Mouse (Mus musculus) granulocyte monocyte progenitor cell, adult 5-6 weeks (primary cell): ENCODE measurements around the gene Gnl2. TPM values are rescaled to one million over a fixed set of nuclear protein-coding genes. Genes with fewer than 3 reads are reported as not detected.
A peak's percentile ranks its signal among the peaks of the same experiment; 100 is the strongest.

ENCODE experiments used
- ATAC-seq: replicated peaks from 2 replicates; pipeline ENCODE4 v1.8.0; 2016; ENCODE audit warnings: mild to moderate bottlenecking, moderate TSS enrichment, inconsistent platforms; ENCODE audit not compliant: poor library complexity, severe bottlenecking
- total RNA-seq, 2 experiments: library from RNA; stranded (forward) in 1 of 2; stranded (reverse) in 1 of 2; fragments of 200-712, 200-1000 nt in 1 of 2; fragments of >200 nt in 1 of 2; fragmentation: Nextera tagmentation in 1 of 2; gene quantifications; 2 replicates each; pipeline ENCODE4 v1.2.3; 2014 to 2017

Gnl2 gene
- total RNA-seq, 2 experiments from 2014 or later = 84.5 to 163 TPM

DNA sequence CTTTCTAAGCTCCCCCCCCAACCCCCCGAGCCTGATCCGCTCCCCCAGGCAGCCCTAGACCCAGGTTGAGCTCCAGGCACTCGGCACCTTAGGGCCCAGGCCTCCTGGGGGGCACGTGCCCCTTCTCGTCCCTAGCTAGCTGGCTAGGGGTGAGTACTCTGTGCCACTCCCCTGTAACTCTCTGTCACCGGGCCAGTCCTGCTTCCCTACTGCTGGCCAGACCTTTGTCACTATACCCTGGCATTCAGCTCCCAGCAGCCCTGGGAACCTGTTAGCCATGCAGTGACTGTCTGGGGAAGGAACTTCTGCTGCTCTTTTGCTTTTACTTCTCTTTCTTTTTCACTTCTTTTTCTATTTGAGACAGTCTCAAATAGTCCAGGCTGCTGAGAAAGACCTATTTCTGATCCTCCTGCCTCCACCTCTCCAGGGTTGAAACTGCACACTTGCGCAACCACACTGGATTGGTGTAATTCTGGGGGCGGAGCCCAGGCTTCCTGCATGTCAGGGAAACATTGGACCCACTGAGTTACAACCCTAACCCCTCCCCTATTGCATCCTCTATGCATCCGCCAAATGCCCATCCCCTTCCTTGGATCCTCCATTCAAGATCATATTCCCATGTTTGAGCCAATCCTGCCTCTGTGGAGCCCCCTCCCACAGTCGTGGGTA, 18.8 kb upstream of the Gnl2 start:
- peak; percentile 92 for ATAC-seq

DNA sequence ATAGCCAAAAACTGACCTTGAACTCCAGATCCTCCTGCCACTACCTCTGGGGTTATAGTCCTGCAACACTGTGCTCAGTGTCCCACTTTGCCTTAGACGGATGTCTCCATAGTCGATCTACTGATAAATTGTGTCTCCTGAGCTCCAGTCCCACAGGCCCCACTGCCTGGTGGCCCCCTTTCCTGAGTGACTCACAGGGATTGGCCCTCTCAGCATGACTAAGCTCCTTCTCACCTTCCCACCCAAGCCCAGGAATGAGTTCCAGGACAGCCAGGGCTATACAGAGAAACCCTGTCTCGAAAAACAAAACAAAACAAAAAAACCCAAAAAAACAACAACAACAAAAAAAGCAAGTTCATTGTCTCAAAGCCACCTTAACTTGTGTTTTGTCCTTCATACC, 16.8 kb upstream of the Gnl2 start:
- ATAC-seq = no peak

DNA sequence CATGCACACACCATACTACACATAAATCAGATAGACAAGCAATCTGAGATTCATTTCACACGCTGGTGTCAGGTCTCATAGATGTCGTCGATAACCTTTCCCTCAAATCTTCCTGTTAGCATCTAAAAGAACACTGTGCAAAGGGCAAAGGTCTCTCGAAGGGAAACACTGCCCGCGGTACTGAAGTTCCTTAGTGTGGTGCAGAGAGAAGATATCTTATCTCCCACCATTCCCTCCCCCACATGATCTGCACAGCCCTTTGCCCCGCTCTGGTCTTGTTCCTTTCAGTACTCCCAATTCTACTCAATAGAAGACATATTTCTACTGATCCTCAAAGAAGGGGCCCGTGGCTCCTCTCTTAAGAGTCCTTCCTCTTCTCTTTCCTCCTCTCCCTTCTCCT, 13.4 kb upstream of the Gnl2 start:
- ATAC-seq = no peak

DNA sequence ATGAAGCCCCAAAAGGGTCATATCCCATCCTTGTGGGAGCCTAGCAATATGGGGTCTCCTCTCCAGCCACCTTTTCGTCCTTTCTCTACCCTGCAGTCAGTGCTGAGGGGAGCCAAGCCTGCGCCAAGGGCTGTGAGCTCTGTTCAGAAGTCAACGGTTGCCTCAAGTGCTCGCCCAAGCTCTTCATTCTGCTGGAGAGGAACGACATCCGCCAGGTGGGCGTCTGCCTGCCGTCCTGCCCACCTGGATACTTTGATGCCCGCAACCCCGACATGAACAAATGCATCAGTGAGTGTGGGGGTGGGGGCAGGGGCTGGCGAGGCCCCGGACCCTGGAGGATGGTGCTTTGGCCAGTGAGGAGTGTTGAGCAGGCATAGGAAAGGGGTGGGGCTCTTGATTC, 11.5 kb upstream of the Gnl2 start:
- no peak for ATAC-seq

DNA sequence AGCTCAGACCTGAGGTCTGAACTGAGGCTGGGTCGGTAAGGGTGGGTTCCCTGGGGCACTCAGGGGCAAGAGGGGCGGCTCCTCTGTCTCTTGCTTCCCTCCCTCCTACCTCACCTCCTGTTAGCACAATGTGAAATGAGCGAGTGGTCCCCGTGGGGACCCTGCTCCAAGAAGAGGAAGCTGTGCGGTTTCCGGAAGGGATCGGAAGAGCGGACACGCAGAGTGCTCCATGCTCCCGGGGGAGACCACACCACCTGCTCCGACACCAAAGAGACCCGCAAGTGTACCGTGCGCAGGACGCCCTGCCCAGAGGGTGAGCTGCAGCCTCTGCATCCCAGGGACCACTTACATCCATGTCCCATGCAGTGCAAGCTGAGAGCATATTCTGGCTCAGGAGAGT, 8.9 kb upstream of the Gnl2 start:
- peak; percentile 84 for ATAC-seq

DNA sequence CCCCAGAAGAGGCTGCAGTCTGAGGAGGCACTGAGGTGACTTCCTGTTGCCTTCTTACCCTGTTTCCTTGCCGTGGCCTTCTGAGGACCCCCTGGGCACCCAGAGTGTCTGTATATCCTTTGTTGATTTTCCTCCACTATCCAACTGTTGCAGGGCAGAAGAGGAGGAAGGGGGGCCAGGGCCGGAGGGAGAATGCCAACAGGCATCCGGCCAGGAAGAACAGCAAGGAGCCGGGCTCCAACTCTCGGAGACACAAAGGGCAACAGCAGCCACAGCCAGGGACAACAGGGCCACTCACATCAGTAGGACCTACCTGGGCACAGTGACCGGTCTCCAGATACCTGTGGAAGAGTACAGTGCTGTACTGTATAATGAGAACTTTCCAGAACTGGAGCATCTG, 8.2 kb upstream of the Gnl2 start:
- no peak for ATAC-seq

DNA sequence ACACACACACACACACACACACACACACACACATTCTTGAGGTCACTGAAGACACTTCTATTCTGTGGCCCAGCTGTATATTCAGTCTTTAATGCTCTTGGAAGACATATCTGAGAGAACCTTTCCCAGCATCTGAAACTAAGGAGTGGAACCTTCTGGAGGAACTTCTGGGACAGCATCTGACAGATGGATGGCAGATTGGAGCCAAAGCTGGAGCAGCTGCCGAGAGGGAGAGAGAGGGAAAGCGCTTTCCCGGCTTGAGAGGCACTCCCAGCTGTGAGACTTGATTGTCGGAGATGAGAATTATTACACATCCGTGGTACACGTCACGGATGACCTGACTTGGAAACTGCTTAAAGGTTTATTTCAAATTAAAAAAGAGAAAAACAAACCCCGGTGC, 7.7 kb upstream of the Gnl2 start:
- no peak for ATAC-seq

DNA sequence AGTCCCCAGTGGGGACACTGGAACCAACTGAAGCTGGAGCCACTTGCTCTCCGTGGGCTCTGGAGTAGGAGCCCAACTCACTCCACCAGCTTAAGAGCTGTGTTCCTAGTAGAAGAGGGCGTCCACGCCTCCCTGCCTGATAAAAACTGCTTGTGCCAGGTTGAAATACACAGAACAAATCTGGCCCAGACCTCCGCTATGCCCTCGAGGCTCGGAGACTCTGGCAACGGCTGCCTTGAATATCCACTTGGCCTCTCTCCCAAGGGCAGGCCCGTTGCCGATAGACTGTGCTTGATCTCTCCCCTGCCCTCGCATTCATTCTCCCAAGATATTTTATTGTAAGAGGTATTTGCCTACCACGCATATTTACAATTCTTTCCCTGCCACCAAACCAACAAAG, 1.0 kb downstream of the Gnl2 start:
- ATAC-seq = no peak

DNA sequence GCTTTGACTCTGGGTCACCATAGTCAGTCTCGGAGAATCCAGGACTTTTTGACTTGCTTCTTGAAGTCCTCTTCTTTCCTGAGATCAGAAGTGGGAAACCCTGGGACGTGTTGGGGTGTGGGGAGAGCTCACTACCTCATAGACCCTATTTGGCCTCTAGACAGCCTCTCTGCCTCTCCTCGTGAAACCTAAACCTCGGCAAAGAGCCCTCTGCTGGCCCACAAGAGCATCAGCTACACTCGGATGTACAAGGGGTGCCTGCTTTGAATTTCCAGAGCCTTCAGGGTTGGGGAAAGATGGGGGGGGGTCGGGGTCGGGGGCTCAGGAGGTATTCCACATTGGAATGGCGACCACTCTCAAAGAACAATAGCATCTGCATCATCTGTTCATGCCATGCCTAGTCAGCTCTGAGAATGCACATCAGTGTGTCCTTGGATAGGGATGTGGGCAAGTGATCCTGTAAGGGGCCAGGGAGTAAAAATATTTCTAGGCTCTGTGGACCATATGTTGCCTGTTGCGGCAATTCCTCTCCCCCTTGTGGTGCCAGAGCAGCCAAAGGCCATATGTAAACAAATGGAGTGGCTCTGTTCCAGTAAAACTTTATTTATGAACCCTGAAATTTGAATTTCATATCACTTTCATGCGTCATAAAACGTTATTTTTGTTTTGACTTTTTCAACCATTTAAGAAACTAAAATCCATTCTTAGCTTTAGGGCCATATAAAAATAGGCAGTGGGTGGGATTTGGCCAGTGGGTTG, 4.6 kb downstream of the Gnl2 start:
- peak; percentile 49 for ATAC-seq

DNA sequence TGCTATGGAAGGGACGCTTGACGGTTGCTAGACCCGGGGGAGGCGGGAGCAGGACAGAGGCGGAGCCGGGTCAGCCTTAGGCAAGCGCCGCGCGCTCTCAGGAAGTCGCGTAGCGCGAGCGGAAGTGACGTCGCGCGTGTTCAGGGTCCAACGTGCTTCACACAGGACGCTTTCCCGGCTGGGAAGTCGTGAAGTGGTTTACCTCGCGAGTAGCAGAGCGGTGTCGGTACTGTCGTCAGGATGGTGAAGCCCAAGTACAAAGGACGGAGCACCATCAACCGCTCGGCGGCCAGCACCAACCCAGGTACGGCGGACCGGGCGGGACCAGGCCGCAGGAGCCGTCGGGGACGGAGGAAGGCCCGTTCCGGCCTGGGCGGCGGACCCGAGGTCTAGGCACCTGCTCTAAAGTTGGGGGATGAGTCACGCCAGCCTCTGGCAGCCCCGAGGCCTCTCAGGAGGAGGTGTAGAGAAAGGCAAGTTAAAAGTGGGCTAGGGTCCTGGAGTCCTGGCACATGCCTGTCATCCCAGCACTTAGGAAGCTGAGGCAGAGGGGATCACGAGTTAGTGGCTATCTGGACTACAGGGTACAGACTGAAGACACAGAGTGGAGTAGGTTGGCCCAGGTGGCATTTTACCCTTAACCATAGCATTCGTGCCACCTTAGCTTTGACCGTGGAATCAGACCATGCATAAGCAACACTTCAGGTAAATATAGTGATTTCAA, 13.7 kb downstream of the Gnl2 start:
- ATAC-seq = peak; percentile 98

DNA sequence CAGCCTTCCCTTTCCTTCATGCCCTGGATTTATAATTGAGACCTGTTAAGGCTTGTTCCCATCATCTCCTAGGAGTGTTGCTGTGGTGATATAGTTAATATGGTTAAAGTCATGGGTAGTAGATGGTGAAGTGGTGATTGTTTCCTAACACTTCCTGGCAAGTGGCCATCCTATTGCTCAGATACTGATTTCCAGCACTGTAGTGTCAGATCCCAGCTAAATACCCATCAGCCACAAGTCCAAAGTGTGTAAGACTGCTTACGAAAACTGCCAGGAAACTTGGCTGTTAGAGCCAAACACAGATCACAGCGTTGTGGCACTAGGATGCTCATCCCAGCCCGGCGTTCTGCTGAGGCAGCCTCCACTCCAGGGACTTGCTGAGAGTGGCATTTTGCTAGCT, 18.0 kb downstream of the Gnl2 start:
- ATAC-seq = no peak

DNA sequence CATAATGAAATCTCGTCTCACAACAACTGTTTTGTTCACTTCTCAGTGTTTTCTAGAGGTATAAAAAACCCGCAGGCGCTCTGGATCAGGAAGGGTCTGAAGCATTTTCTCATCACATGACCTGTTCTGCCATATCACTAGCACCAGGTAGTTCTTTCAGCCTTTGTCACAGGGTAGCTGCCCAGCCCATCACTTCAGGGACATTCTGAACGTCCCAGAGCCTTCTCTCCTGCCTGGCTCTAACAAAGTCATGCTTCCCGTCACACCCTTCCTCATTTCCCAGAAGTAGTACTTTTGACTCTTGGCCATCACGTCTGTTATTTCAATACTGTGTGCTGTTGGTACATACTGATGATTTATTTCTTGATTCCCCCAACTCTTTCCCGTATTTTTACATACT, 28.1 kb downstream of the Gnl2 start:
- no peak for ATAC-seq

DNA sequence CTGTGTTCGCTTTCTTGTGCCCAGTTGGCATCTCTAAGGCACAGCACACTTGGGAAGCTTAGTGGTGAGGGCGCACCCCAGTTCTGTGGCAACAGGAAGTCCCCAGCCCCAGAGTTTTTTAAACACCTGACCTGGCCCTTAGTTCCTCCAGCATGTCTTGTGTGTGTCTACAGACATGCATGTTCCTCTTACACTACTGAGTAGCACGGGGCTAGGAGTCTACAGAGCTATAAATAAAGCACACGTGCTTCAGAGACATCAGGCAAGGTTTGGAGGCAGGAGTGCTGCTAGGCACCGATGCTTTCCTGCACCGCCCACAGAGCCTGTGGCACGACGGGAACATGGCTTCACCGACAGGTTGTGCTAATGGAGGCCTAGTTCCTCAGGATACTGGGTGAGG, 39.0 kb downstream of the Gnl2 start:
- peak; percentile 87 for ATAC-seq

DNA sequence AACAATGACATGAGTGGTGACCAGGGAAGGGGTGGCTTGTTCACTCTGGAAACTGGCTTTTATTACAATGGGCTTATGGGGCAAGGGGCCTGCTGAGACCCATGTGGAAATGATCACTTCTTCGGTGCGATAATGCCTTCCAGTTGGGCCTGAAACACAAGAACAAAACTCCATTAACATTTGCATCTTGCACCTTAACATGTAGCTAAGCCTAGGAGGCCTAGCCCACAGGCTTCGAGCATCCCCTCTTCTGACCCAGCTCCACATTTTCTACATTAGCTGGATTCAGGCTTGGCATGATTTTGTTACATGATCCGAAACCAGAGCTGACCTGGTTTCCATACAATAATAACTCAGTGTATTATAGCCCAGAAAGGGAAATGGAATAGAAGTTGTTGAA, 40.1 kb downstream of the Gnl2 start:
- ATAC-seq = no peak

DNA sequence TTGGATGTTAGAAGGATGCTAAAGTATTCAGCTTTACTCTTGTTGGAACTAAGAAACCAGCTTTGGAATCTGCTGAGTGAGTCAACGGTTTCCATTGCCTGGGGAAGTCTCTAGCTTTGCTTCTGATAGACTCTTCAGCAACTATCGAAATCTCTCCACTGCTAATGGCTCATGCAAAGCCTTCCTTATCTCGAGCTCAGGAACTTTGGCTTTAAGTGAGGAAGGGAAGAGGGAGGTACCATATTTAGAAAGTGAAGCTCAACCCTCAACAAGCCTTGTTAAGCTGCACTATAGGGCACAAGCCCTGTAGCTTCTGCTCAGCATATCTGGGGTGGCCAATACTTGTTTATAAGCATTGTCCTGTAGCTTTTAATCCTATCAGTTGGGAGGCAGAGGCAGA, 40.9 kb downstream of the Gnl2 start:
- no peak for ATAC-seq

DNA sequence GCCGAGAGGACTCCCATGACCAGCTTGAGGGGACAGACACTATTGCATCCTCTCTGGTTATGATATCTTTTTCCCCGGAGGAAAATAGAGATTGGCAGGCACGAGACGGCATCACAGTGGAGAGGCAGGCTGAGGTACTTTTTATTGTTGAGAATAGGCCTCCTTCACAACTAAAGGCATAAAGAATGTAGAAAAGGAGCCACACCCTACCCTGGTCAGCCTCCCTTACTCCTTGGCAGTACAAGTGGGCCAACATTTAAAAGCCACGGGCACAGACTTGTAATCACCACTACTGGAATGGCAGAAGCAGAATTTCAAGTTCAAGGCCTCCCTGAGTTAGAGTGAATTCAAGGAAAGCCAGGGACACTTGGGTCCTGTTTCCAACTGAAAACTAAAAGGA, 41.6 kb downstream of the Gnl2 start:
- ATAC-seq = no peak

DNA sequence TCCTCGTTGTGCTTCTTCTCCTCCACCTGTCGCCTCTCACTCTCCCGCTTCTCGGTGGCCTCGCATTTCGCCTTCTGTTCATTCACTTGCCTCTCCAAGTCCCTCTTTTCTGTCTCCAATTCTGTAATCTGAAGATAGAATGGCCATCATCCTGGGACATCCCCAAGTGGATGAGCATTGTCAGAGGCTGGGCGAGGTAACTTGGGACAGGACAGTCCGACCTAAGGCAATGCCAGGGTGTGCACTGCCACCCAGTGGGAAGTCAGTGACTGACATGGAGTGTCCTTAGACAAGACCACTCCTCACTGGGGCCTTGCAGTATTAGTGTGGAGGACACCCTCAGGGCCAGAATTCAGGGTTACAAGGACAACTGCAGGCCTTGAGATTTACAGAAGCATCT, 42.6 kb downstream of the Gnl2 start:
- ATAC-seq = peak; percentile 75

DNA sequence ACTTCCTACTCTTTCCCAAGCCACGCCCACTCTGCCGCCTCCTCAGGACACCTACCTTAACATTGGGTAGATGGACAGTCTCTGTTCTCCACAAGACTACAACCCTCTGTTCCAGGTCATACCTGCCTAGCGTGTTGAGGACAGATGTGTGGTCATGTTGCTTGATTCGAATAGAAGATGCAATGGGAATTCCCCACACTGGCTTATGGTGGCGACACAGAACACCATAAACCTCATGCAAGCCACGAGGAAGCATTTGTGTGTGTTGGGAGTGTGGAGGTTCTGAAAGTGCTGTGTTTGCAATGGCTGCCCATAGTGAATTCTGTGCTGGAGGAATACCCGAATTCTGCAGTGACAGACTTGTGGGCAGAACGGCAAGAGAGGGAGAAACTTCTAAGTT, 47.4 kb downstream of the Gnl2 start:
- no peak for ATAC-seq

DNA sequence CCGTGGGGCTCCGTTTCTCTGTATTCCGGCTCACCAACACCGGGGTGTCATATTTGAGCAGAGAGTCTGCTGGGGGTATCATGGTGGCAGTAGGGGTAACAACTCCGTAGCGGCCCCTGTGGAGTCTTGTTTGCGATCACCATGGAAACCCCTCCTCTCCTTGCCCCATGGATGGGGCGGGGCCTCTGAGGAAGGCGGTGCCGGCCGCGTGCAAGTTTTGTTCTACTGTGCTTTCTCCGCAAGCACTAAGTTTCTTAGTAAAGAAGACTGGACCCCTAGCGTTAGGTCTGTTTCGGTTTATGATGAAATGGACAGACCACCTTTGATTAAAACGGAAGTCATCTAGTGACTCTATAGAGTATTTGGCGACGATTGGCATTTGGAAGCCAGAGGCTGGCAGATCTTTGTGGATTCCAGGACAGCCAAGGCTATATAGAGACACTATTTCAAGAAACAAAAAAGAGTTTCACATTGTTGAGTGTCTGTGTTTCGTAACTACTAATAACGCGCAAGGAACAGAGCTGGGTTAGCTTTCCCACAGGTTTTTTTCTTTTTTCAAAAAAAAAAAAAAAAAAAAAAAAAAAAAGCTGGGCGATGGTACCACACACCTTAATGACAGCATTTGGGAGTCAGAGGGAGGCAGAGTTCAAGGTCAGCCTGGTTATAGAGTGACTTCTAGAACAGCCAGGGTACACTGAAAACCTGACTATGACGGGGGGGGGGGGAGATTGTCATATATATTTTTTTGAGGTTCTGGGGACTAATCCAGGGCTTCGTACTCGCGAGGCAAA, 49.3 kb downstream of the Gnl2 start, which contains the start of gene Dnali1:
Gene Dnali1 (minus strand): TSS at position 187 of the 791 bp plus-strand sequence.
- peak; percentile 74 for ATAC-seq

DNA sequence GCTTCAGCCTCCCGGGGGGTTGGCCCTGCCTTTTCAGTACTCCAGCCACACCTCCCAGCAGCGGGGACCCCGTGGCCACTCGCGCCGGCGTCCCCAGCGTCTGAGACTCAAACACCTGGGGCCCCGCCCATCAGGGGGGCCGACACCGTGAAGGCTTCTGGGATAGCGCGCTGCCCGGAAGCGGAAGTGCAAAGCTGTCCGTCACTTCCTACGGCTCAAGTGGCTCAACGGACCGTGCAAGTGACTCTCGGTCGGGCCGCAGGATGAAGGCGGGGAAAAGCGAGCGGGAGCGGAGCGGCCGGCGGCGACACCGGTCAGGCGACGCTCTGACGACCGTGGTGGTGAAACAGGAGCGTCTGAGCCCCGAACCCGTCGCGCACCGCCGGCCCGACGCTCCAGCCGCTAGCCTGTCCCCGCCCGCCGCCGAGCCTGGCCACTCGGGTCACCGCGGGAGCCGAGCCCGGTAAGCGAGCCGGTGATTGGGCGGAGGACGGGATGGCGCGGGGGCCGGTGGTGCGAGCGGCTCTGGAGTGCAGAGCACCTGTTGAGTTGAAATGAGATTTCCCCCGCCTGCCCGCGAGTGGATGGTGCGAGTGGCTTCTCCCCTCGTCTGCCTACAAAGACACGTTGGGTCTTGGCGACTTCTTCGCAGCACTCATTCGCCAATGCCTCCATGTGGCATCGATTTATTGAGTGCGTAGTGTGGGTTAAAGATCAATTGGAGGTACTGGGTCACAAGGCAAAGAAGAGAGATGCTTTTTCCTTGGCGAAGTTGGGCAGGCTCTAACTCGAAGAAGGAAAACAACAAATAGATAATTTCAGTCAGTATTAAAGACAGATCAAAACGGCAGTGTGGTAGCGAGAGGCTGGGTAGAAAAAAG, 50.3 kb downstream of the Gnl2 start, which contains the start of gene Snip1:
Gene Snip1 (plus strand): TSS at position 183 of the 881 bp plus-strand sequence.
- ATAC-seq = peak; percentile 90
